Mouse (Mus musculus) layer of hippocampus, postnatal 14 days (tissue): ENCODE results near the gene Tinf2. TPM values are rescaled to one million over a fixed set of nuclear protein-coding genes. Genes with fewer than 3 reads are reported as not detected.

Experiments
- DNase-seq, 2 experiments: peaks; one replicate each; pipeline ENCODE4 v3.0.0; 2021 to 2022; ENCODE audit warnings: low spot score in 2 of 2, mixed read lengths in 1 of 2
- total RNA-seq, 2 experiments: library from RNA; stranded (reverse); gene quantifications; 2 replicates each; pipeline ENCODE4 v1.2.3; 2021

Tinf2 gene
- total RNA-seq, 2 experiments from 2014 or later: 13.9 to 17.0 TPM

DNA sequence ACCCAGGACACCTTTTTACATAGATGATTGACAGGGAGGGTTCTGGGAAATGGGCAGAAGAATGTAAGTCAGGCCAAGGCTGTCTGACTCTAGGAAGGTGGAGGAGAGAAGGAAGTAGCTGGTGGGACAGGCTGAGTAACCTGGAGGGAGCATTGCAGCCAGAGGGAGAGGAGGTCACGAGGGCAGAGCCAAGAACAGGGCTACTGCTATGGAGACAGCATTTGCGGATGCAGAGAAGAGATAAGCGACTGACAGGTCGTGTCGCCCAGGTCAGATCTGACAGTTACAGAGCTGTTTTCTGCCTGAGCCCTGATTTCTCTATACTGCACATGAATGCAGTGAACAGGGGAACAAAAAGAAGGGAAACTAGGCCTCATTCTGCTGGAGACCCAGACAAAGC, 25.8 kb upstream of the Tinf2 start:
- DNase-seq: no peak

DNA sequence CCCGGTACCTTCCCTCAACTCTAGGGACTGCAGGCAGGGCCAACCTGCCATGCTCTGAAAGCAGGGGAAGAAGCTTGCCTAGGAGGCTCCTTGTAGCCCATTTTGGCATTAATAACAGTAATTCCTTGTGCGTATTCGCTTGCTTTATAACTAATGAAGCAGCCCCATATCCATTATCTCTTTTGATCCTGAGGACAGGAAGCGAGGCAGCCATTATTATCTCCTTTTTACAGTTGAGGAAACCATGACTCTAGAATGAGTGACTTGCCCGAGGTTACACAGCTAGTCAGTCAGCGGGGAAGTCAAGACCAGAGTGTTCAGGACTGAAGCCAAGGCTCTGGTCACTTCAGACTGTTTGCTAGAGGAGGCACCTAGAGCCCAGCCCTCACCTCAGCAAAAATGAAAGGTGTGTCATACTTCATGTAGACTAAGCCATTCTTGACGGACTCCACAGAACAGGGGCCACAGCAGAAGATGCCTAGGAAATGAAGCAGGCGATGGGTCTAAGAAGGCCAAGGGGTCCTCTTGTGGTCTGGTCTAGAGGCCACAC, 24.5 kb upstream of the Tinf2 start:
- DNase-seq: no peak

DNA sequence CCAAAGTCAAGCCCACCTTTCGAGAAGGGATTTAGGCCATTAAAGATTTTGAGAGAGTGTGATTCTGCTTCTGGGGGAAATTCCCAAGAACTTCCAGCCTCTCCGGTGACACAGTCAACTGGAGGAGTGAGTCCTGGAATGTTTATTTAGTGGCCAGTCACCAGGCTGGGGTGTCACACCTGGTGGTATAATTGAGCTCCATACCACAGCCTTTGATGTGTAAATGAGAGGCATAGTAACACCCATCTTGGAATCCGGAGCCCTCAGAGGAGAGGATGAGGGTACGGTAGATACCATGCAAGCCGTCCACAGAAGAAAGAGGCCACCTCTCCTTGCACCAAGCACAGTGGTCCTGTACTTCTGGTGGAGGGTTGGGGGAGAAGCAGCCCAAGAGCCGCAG, 21.1 kb upstream of the Tinf2 start:
- DNase-seq: no peak

DNA sequence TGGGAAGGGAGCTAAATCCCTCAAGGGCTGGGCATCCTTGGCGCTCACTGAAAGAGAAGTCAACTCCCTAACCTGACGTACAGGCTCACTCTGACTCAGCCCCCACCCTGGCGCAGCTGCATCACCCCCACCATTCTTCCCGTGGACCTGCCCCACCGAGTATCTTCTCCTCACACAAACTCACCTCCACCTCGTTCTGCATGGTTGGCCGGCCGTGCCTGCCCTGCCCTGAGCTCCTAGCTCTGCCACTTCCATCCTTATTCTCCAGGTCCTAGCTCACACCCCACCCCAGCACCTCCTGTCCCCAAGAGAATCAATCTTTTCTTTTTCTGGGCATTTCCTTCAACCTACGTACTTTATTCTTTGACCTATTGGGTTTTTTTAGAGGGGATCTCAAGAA, 19.5 kb upstream of the Tinf2 start:
- DNase-seq: no peak

DNA sequence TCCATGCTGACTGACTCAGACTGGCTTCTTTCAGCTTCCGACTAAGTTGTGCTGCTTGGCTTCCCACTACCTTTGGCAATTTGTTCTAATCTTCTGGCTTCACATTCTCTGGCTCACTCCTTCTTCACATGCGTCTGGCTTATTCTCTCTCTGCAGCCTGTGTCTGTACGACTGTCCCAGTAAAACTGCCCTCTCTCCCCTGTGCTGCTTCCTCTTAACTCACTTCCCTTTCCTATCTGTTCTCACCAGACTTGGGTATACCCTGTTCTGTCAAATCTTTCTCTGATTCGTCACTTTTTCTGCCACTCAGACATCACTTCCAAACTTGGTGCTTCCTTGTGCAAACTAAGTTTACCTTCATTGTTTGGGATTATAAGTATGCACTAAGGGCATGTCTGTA, 15.6 kb upstream of the Tinf2 start:
- no peak for DNase-seq

DNA sequence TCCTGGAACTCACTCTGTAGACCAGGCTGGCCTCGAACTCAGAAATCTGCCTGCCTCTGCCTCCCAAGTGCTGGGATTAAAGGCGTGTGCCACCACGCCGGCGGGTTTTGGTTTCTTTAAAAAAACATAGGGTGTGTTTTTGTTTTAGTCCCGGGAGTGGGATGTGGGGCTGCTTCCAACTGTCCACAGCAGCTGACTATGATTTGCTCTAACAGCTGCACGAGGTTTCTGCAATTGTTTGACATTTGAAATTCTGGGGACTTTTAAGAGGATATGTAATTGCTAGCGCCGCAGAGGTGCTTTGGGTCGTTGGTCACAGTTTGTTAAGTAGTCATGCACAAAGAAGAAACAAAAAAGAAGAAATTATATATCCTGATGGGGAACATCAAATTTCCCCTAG, 7.8 kb upstream of the Tinf2 start:
- DNase-seq: no peak

DNA sequence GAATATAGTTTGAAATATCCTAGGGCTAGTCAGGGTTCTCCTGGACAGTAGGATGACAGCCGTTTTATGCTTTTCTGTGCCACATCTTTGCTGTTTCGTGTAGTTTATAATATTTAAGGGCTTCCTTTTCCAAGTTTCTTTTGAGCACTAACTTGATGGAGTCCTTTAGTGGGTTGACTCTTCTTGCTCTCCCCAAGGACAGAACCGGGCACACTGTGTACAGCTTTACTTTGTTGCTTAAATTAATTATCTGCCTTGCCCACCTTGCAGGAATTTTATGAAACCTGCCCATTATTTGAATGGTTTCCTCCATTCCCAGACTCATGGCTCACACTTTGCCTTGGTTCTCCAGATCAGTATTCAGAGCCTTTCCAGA, 486 bp upstream of the Tinf2 start:
- DNase-seq: no peak

DNA sequence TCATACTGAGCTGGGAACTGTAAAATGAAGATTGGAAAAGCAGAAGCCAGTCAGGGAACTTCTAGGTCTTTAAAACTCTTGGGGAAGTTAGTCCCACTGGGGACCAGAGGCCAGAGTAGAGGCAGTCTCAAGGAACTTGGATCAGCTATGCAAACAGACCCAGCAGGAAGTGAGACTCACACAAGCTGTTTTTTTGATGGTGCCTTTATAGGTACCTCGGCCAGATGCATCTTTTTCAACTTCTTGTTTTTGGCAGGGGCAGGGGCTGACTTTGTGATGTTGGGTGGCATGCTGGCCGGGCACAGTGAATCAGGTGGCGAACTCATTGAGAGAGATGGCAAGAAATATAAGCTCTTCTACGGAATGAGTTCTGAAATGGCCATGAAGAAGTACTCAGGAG, 4.0 kb downstream of the Tinf2 start:
- no peak for DNase-seq

DNA sequence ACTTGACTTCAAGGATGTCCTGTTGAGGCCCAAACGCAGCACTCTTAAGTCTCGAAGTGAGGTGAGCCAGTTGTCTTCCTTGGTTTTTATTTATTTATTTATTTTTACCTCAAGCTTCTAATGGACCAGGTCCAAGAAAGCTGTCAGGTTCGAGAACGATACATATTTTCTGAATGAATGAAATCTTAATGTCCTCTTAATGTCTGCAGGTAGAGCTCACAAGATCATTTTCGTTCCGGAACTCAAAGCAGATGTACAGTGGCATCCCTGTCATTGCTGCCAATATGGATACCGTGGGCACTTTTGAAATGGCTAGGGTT, 8.9 kb downstream of the Tinf2 start:
- no peak for DNase-seq

DNA sequence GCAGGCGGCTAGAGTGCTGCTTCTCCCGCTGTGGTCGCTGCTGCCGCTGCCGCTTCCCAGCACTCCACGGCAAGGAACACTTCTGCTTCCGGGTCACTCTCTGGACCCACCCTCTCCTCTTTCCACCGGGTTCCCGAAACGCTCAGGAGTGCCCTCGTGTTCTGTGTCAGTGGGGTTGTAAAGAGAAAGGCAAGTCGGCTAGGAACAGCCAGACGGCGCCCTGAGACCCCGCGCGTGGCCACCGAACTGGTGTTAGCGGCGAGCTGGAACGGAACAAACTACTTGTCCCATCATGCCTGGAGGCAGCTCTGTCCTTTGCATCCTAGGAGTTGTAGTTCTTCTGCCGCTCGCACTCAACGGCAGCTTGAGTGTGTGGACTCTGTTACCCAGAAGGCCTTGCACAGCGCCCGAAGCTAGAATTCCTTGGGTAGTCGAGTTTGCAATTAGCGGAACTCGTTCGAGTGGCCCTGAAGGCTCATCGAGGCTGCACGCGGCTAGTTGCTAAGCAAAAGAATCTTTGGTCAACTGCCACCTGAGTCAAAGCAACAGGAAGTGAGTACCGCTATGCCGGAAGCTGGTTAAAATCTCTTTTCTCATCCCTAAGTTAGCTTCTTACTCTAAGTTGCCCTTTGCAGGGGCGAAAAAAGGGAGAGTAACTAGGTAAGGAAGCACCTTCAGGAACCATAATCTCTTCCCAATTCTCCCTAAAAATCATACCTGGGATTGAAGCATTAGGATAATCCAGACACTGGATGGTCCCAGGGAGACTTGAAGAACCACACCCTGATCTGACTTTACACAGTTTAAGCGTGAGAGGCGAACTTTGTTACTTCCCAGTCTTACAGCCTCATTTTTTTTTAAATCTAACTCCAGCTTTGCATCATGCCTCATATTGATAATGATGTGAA, 9.5 kb downstream of the Tinf2 start, which contains the start of the genes Gmpr2 and Nedd8:
Gene Gmpr2, plus strand, starts transcription at position 109 of the 908 bp plus-strand sequence.
Gene Nedd8, minus strand, starts transcription at position 292 of the 908 bp plus-strand sequence.
- peak; percentile 96 for DNase-seq

DNA sequence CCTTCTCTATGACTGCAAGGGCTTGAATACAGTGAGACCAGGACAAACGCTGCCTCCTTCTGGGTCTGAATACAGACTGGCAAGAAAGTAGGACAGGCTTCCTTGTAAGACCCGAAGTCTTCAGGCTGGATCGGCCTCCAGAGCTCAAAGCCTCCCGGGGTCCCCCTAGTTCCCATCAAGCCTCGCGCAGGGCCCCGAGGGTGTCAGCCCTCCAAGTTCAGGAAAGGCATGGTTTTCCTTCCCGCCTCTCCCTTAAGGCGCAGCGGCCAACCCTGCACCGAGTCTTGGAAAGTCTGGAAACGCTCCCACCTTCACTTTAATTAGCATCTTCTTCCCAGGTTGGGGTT, 10.2 kb downstream of the Tinf2 start:
- peak in 1 of 2 experiments; percentile 61 for DNase-seq

DNA sequence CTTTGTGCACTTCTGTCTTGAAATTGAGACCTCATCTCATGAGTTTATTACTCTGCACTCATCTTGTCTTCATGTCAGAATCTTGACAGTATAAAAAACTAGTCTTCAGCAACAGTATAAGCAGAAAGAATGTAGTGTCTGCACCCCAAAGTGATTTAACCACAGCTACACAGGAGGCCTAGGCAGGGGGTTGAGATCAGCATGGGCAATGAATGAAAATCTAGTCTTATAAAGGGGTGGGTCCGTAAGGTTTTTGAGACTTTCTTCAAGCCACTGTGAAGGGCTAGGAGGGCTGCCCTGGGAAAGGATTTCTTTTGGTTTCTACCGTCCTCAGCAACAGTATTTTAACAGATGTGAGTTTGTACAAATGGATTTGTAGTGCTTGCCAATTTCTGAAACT, 21.0 kb downstream of the Tinf2 start:
- DNase-seq: no peak

DNA sequence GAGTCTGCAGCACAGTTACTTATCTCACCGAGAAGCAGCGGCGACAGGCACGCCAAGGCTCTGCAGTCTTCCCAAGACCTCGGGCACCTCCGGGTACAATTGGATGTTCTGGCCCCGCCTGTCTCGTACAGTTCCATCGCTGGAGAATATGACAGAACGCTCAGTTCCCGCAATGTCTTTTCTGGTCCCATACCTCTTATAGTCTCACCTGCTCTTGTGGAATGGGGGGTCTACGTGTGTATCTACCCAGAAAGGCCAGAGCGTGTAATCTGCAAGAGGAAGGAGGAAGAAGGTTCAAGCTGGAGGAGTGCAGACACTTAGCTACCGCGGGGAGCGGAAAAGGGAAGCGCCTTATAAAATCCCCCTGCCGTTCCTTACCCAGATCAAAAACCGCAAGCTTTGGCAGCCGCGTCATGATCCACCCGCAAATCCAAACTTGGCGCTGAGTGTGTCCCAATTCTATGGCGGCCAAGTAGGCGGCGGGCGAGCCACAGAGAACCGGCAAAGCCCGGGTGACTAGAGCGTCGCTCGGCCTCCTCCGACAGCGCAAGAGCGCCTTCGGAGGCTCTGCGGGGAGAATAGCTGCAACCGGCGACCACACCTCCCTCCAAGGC, 21.6 kb downstream of the Tinf2 start, which contains the start of gene Mdp1:
Gene Mdp1, minus strand, starts transcription at position 549 of the 614 bp plus-strand sequence.
- DNase-seq: peak; percentile 75 to 82

DNA sequence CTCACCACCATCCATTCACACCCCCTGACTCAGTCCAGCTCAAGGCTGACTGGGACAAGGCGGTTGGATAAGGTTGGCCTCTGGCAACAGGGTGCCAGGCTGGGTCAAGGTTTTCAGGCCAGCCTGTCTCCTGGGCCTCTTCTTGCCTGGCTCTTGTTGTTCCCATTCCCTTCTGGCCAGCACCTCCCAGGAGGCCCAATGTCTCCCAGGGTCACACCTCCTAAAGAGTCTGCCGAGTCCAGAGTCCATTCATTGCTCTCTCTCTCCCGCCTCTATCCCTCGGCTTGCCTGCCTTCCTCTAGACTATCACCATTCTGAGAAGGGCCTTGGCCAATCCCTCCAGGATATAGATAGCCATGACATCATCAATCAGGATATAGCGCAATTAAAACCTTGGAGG, 23.6 kb downstream of the Tinf2 start:
- no peak for DNase-seq

DNA sequence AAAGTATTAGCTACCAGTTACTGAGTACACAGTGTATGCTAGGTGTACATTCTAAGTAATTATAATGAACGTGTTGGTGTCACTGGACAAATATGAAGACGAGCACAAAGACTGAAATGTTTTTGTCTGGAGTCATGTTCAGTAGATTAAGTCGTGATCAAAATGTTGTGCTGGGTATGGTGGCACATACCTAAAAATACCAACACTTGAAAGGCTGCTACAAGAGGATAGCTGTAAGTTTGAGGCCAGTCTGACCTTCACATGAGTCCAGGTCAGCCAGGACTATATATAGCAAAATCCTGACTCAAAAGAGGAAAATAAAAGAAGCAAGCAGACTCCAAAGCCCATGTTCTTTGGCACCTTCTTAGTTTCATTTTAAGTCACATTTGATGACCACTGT, 24.7 kb downstream of the Tinf2 start:
- DNase-seq: no peak

DNA sequence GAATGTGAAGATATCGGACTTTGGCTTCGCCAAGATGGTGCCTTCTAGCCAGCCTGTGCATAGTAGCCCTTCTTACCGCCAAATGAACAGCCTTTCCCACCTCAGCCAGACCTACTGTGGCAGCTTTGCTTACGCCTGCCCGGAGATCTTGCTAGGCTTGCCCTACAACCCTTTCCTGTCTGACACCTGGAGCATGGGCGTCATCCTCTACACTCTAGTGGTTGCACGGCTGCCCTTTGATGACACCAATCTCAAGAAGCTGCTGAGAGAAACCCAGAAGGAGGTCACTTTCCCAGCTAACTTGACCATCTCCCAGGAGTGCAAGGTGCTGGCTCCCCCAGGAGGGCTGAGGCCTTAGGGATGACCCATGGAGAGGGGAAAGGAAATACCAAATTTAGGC, 30.1 kb downstream of the Tinf2 start:
- DNase-seq: no peak

DNA sequence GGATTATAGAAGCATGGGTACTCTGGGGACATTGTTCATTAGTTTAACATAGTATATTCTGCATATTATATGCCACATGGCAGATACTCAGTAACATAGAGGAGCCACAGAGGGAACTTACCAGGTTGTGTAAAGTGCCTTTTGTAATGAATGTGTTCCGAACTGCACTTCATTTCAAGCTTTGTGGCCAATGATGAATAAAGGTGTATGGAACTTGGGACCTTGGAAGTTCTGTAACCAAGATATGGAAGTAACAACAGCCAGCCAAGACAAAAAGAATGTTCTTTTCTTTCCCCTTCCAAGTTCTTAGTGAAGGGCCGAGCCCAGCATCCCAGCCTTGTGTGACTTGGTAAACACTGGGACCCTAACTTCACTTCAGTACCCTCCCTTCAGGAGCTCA, 31.7 kb downstream of the Tinf2 start, which contains the start of gene Tssk4:
Gene Tssk4, plus strand, starts transcription at position 301 of the 400 bp plus-strand sequence.
- DNase-seq: no peak

DNA sequence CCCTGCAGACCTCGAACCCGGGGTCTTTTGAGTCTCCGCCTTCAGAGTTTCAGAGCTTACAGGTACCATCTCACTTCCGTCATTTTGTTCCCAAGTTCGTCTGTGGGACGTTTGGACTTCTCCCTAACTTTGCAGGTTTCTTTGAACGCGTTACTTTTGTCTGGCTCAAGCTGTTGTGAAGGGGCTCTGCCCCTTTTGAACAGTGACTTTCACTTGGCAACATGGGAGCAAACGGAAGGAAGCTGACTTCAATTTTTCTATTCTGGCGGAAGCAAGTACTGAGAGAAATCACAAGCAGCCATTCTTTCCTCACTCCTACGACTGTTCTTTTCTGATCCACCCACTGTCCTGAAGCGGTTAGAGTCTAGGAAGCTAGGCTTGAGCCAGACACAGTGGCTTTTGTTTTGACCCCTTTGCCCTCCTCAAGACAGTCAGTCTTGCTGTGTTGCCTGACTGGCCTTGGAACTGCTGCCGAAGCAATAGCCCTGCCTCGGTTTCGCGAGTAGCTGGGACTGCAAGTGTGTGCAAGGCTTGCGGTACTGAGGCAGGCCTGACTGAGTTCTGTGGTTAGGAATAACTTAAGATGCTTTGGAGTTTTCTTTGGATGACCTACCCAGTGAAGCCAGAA, 37.2 kb downstream of the Tinf2 start:
- no peak for DNase-seq

DNA sequence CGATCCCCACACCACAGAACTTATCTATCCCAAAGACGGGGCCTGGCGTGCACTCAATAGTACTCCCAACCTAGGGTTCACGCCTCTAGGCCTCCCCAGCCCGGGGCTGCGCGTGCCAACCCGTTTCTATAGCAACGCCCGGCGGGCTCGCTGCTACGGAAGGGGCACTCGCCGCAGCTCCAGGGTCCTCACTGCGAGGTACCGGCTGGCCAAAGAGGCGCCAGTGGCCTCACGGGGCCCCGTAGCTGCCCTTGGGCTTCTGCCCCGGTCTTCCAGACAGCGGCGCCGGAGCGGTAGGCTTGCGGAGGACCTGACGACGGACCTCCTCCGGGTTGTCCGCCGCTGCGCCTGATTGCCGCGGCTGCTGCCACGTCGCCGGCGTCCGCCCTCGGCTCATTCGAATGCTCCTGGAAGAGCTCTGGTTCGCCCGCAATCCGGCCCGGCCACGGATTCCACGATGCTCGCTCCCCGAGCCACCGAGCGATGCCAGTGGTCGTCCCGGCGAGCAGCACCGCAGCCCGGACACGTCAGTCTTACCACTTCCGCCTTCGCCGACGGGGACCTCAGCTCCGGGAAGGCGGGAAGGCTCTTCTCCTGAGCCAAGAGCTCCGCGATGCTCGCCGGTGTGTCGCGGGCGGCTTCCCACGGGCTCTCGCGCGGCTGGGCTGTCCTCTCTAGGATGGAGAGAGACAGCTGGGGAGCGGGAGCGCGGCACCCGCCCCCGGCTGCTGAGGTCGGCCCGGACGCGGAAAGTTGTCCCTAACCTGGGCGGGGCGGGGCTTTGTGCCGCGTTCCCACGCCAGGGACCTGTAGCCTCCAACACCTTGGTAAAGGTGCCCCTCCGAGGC, 38.3 kb downstream of the Tinf2 start, which contains the start of gene Tm9sf1:
Gene Tm9sf1, minus strand, starts transcription at position 747 of the 848 bp plus-strand sequence.
- DNase-seq: peak; percentile 86 to 95

DNA sequence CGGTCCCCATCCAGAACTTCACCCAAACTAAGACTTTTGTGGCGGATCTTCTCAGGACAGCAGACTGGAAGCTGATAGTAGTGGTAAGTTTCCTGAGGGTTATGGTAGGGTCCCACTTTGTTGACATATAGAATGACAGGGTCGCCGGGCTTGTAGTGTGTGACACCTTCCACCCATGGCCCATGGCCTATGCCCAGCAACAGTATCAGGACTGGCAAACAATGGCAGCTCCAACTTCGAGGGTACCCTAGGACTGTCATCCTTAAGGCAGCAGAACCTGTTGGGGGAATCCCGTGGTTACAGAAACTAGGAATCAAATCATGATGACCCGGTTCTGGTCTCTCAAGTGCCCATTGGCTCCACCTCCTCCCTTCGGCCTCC, 39.0 kb downstream of the Tinf2 start:
- no peak for DNase-seq

DNA sequence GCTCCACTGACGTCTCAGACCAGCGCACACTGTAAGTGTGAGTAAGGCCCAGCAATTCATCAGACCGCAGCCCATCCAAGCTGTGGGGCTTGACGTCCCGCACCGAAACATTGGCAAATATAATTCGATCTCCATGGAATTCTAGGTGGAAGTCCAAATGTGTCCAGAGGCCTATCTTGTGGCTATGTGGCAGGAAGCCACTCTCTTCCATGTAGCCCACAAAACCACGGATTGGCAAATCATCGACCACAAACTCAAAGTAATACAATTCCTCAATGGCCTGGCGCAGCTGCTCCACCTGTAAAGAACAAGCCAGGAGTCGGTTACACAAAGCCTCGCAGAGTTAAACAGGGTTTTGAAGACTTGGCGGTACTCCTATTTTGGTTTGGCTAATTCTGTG, 40.3 kb downstream of the Tinf2 start:
- DNase-seq: no peak
